Mouse (Mus musculus): ENCODE measurements around the gene Rrp1b.

The Rrp1b gene

GRCm38 (mm10) chr17:32035609-32036508 is at the start of gene Rrp1b, which contains the start of gene Hsf2bp:
Gene Rrp1b, plus strand, starts transcription at chr17:32036100.
Gene Hsf2bp, minus strand, starts transcription at chr17:32036349.
- peak; percentile 46 to 60 for DNase-seq (ENCODE audit: low spot score in 2 of 2)

GRCm38 (mm10) chr17:31986915-31987314 is 49.0 kb upstream of the Rrp1b start:
- DNase-seq (ENCODE audit: low spot score in 2 of 2) = no peak

GRCm38 (mm10) chr17:31989035-31989434 is 46.9 kb upstream of the Rrp1b start:
- DNase-seq (ENCODE audit: low spot score in 2 of 2) = no peak

GRCm38 (mm10) chr17:31992004-31992403 is 43.9 kb upstream of the Rrp1b start:
- DNase-seq (ENCODE audit: low spot score in 2 of 2) = no peak

GRCm38 (mm10) chr17:31993354-31993753 is 42.5 kb upstream of the Rrp1b start:
- DNase-seq (ENCODE audit: low spot score in 2 of 2) = no peak

GRCm38 (mm10) chr17:31994132-31994531 is 41.8 kb upstream of the Rrp1b start:
- DNase-seq (ENCODE audit: low spot score in 2 of 2) = no peak

GRCm38 (mm10) chr17:31995784-31996183 is 40.1 kb upstream of the Rrp1b start:
- DNase-seq (ENCODE audit: low spot score in 2 of 2) = no peak

- DNase-seq (ENCODE audit: low spot score in 2 of 2) = no peak
These were observed 39.6 kb upstream of the Rrp1b start for GRCm38 (mm10) chr17:31996331-31996730.

GRCm38 (mm10) chr17:31998351-31998750 is 37.5 kb upstream of the Rrp1b start:
- DNase-seq (ENCODE audit: low spot score in 2 of 2) = no peak

- no peak for DNase-seq (ENCODE audit: low spot score in 2 of 2)
These were observed 32.6 kb upstream of the Rrp1b start for GRCm38 (mm10) chr17:32003251-32003650.

GRCm38 (mm10) chr17:32006800-32007199 is 29.1 kb upstream of the Rrp1b start:
- DNase-seq (ENCODE audit: low spot score in 2 of 2) = no peak

- no peak for DNase-seq (ENCODE audit: low spot score in 2 of 2)
These were observed 24.2 kb upstream of the Rrp1b start for GRCm38 (mm10) chr17:32011694-32012093.

GRCm38 (mm10) chr17:32012254-32012653 is 23.6 kb upstream of the Rrp1b start:
- DNase-seq (ENCODE audit: low spot score in 2 of 2) = no peak

GRCm38 (mm10) chr17:32013659-32014058 is 22.2 kb upstream of the Rrp1b start:
- no peak for DNase-seq (ENCODE audit: low spot score in 2 of 2)

- no peak for DNase-seq (ENCODE audit: low spot score in 2 of 2)
These were observed 19.4 kb upstream of the Rrp1b start for GRCm38 (mm10) chr17:32016481-32016880.

GRCm38 (mm10) chr17:32018127-32018894 is 17.6 kb upstream of the Rrp1b start:
- no peak for DNase-seq (ENCODE audit: low spot score in 2 of 2)

GRCm38 (mm10) chr17:32021981-32022380 is 13.9 kb upstream of the Rrp1b start:
- no peak for DNase-seq (ENCODE audit: low spot score in 2 of 2)

- no peak for DNase-seq (ENCODE audit: low spot score in 2 of 2)
These were observed 13.3 kb upstream of the Rrp1b start for GRCm38 (mm10) chr17:32022551-32022950.

GRCm38 (mm10) chr17:32023088-32023487 is 12.8 kb upstream of the Rrp1b start:
- no peak for DNase-seq (ENCODE audit: low spot score in 2 of 2)

GRCm38 (mm10) chr17:32024671-32025073 is 11.2 kb upstream of the Rrp1b start:
- DNase-seq (ENCODE audit: low spot score in 2 of 2) = no peak

- DNase-seq (ENCODE audit: low spot score in 2 of 2) = peak; percentile 14 to 56
These were observed 10.5 kb upstream of the Rrp1b start for GRCm38 (mm10) chr17:32025386-32025785.

GRCm38 (mm10) chr17:32027666-32028065 is 8.2 kb upstream of the Rrp1b start:
- DNase-seq (ENCODE audit: low spot score in 2 of 2) = no peak

GRCm38 (mm10) chr17:32028301-32028700 is 7.6 kb upstream of the Rrp1b start:
- no peak for DNase-seq (ENCODE audit: low spot score in 2 of 2)
